Mouse (Mus musculus): ENCODE measurements around the gene Sowaha.

DNA sequence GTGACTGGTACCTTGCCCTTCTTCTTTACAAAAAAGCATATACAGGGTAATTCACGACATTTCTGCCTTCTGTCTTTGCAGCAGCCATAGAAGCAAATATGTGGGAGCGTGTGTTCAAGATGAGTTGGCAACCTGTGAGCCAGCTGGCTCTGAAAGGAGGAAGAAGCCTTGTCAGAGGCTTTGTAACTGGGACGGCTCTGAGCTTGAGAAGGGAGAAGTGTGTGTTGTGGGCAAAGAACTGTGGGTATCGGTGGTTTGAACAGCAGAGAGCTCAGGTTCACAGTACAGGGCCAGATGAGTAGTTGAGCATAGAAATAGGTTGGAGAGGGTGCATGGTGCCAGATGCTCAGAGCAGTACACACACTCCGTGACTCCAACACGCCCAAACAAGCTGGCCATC is 16.9 kb upstream of the Sowaha start:
- no peak for TF ChIP-seq CTCF (IDR thresholded peaks at IDR 0.05; ENCODE audit: low read depth)
- TF ChIP-seq EP300 (IDR thresholded peaks at IDR 0.05; ENCODE audit: low read depth) = no peak
